Mouse (Mus musculus) hematopoietic stem cell, adult 5-6 weeks (primary cell): ENCODE data around the gene Umod. TPM values are rescaled to one million over a fixed set of nuclear protein-coding genes. Genes with fewer than 3 reads are reported as not detected.

Experiments used
- ATAC-seq, 2 experiments: fragments of 125-278 bp in 1 of 2; replicated peaks in 1 of 2; 2 replicates each; pipeline ENCODE4 v1.8.0; 2016 to 2017; ENCODE audit warnings: inconsistent platforms in 2 of 2, mild to moderate bottlenecking in 2 of 2, moderate number of reproducible peaks in 2 of 2, low read depth in 1 of 2, moderate TSS enrichment in 1 of 2; ENCODE audit not compliant: low FRiP score in 2 of 2, poor library complexity in 2 of 2, severe bottlenecking in 2 of 2, insufficient read depth in 1 of 2, low TSS enrichment in 1 of 2
- total RNA-seq: library from RNA; stranded (forward); fragments of 172-1452, 232-1000 nt; gene quantifications from 2 replicates; pipeline ENCODE4 v1.2.3, GENCODE M21; 2017

Gene Umod
- total RNA-seq, result not detected in 2 replicates

DNA sequence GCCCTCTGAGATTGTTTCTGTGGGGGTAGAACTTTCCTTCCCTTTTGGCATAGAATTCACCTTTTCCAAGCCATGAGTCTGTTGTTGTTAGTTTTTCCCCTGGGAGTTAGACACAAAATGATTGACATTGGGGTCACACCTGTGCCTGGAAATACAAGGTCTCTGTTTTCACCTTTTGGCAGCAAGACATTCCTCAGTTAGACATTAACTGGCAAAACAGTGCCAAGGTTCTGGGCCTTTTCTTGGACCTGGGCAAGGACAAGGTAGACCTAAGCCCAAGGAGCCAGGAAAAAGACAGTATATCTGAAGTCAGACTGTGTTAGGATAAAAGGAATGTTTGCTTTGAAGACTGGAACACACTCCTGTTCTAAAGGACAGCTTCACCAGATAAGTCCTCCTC is at the start of gene Umod:
Gene Umod, minus strand, starts transcription at position 27 of the 400 bp plus-strand sequence.
- ATAC-seq, result no peak

- ATAC-seq, result no peak
Observed at GRCm38 (mm10) chr7:119528617-119529016, 49.5 kb upstream of the Umod start.

DNA sequence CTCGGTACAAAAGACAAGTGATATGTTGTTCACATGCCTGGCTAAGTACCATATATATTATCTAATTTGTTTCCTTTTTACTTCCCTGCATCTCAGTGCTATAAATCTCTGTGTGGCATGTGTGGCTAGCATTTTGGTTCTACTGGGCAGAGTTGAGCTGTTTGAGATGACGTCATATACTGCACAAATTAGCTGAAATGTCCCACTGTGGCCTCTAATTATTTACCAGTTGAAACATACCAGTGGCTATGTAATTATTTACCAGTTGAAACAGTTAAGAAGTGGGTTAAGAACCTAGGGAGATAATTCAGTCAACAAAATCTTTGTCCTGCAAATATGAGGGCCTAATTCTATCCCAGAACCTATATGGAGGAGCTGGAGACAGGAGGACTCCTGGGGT is 48.5 kb upstream of the Umod start:
- ATAC-seq, result no peak

DNA sequence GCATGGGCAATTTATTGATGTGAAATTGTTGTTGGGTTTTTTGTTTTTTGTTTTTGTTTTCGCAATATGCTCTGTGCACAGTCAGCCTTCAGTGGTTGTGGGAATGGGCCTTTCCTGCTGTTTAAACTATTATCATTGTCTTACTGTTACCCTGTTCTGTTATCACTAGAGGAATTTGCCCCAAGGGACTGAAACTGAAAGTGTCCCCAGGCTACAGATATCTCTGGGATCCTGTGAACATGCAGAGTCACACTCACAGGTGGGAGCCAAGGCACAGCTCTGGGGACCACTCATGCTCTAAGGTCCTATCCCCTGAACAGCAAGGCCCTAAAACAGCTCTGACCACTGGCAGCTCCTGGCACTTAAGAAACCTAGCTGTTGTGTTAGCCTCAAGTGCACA is 48.1 kb upstream of the Umod start:
- ATAC-seq, result no peak

- ATAC-seq, result no peak
Observed at GRCm38 (mm10) chr7:119526486-119526885, 47.4 kb upstream of the Umod start.

DNA sequence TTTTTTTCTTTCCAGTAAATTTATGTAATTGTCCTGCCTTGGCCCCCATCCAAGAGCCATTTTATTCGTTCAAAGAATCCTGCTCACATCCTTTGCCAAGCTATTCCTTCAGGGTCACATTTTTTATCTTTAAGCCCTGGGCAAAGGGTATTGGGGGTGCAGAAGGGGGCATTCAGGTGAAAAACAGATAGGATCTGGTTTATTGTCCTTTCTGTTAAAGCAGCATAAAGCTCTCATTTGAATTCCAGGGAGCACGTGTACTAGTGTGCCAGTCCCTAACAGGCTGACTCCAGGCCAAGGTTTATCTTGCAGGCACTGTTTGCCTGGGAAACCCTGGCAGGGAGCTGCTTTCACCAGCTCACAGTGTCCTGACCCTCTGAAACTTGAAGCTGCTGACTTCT is 46.8 kb upstream of the Umod start:
- ATAC-seq, result no peak

- no peak for ATAC-seq
Observed at GRCm38 (mm10) chr7:119523389-119523788, 44.3 kb upstream of the Umod start, which contains the start of gene Pdilt. TSS of gene Pdilt (minus strand) at chr7:119523489.

- ATAC-seq, result no peak
Observed at GRCm38 (mm10) chr7:119522385-119522784, 43.3 kb upstream of the Umod start.

DNA sequence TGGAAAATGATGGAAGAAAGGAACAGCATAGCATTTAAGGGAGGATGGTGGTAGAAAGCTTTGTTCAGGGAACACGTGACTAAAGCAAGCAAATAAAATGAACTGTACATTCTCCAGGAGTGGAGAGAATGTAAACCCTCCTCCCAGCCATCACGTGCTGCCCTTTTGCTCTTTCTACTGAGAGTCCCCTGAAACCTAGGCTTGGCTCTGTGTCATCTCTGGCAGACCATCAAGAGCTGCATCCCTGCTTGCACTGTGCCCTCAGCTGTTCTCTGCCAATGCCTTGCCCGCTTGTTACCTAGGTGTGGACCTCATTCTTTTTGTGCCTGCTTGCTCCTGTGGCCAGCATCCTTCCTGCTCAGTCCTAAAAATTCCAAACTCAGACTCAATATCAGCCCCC is 42.7 kb upstream of the Umod start:
- no peak for ATAC-seq

DNA sequence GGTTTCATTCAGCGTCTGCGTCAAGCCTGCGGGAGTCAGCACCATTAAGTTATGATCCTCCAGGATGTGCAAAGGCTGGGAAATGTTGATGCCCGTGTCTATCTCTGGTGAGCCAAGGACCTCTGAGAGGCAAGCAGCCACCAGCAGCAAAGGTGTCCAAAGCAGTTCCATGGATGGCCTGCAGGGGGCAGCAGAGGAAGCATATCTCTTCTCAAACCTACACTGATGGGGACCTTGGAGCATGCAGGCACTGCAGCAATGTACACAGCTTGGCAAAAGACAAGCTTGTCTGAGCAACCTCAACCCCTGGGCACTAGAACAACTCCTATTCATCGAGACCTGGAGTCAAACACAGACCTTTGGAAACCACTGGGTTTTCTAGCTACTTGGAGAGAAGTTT is 40.6 kb upstream of the Umod start:
- peak in 1 of 2 experiments; percentile 82; a peak in 3 of 4 replicates for ATAC-seq

DNA sequence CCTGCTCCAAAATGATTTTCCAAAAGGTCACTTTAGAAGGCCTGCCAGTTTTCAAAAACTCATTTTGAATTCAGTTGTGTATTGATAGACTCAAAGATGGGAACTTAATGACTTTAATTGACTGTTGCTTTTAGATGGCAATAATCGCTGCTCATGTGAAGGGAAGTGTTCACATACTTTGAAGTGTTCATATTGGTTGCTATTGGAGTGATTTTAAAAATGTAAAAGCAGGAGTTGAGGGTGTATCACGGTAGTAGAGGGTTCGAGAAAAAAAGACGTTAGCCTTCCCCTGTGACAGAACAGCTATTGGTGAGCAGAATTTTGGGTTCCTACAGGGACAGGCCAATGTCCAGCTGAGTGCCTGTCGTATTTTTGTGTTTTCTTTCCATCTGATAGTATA is 40.1 kb upstream of the Umod start, which contains the start of gene Acsm5:
Gene Acsm5, plus strand, starts transcription at position 301 of the 400 bp plus-strand sequence.
- no peak for ATAC-seq

- no peak for ATAC-seq
Observed at GRCm38 (mm10) chr7:119516272-119516558, 37.1 kb upstream of the Umod start.

DNA sequence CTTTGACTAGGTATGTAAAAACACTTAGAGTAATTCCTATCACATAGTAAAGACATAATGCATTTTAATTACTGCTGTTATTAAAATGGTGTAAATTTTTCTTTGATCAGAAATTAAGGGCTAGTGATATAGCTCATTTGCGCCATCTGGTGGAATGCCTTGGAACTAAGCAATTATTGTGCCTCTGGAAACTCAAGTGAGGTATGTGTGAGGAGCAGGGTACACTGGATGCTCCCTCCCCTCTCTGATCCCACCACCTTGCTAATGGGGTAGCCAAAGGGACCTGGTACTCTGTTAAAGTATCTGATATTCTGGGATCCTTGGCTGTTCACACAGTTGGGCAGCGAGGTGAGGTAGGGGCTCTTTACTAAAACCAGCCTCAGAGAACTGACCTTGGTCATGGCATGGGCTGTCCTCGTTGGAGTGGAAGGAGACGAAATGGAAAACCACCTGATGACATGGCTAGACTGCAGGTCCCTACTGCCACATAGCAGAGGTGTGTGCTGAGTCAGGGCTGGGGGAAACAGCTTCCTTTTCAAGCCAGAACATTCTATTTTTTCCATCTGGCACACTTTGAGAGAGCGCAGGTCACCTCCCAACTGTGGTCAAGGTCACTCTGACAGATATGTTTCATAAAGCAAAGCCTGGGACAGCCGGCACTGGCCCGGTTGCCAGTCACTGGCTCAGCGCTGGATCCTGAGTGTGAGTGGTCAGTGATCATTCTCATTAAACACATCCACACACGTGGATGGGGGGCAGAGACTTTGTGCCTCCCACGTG is 36.6 kb upstream of the Umod start:
- peak; percentile 40 to 44; a peak in 3 of 4 replicates for ATAC-seq

GRCm38 (mm10) chr7:119513056-119513455 is 34.0 kb upstream of the Umod start:
- peak in 1 of 2 experiments; percentile 53; a peak in 2 of 4 replicates for ATAC-seq

- no peak for ATAC-seq
Observed at GRCm38 (mm10) chr7:119511143-119511542, 32.1 kb upstream of the Umod start.

DNA sequence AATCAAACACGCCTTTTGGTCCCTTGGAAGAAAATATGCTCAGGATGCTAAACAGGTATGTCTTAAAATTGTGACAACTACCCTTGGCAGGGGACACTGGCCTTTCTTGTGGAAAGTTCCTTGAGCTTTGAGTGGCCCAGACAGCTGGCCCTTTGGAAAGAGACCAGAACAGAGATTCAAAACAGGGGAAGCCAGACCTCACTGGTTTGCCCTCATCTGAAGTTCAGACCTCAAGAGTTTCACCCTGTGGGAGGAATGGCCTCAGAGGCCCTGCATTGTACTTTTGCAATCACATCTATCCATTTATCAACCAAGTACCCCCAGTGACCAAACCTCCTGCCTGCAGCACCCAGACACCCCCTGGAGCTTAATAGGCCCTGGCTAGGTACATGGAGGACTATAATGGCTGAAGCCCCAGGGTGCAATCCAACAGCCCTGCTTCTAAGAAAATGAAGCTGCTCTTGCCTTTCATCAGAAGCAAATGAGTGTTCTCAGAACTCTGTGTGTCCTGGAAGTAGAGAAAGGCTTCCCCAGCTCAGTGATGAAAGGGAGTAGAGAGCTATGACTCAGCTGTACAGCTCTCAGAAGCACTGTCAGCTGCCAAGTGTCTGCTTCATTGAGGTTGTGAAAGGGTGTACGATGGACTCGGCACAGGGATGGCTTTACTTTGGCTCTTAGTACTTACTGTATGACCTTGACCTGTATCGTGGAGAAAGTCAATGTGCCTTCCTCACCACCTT is 11.1 kb upstream of the Umod start:
- ATAC-seq, result no peak

GRCm38 (mm10) chr7:119486683-119487082 is 7.6 kb upstream of the Umod start:
- no peak for ATAC-seq

DNA sequence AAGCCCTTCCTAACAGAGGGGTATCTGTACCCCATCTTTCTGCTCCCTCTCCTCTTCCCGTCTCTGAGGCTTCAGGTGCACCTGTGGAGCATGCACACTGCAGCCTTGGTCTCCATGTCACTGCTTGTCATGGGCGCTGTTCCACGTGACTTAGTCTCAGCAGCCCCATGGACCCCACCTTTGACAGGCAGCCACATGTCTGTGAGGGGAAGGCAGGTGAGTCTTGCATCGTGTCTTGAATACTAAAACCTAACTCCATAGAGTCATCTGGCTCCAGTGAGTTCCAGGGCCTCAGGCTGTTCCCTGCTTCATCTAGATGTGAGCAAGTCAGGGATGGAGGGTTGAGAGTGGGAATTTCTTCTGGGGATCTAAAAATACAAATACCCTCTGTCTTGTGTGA is 5.1 kb upstream of the Umod start:
- no peak for ATAC-seq
